Mouse (Mus musculus) spleen, postnatal 0 days (tissue): ENCODE data around the gene Abca5. TPM values are rescaled to one million over a fixed set of nuclear protein-coding genes. Genes with fewer than 3 reads are reported as not detected.

ENCODE experiments used
- polyA plus RNA-seq: library from polyadenylated mRNA; unstranded; fragments of >200 nt; fragmentation: Nextera tagmentation; extraction: Ambion mirVana; gene quantifications from 2 replicates; pipeline ENCODE4 v1.2.1, GENCODE M21; 2015

Abca5 gene
- 0.88 and 1.3 TPM in 2 replicates for polyA plus RNA-seq

GRCm38 (mm10) chr11:110337289-110338245, at the start of gene Abca5:
Gene Abca5, minus strand, starts transcription at chr11:110337716.

GRCm38 (mm10) chr11:110251534-110251933, 86.0 kb downstream of the Abca5 start, which contains the start of gene Abca6:
Gene Abca6, minus strand, starts transcription at chr11:110251776.

Other genes with a start within 250 kb of the Abca5 start
- gene Abca8a, start 241.7 kb downstream of the Abca5 start, polyA plus RNA-seq: 0.67 and 1.1 TPM in 2 replicates
- gene Abca9, start 169.5 kb downstream of the Abca5 start, polyA plus RNA-seq: 1.4 and 2.6 TPM in 2 replicates
- gene Abca6, start 85.9 kb downstream of the Abca5 start, polyA plus RNA-seq: 0.47 and 0.70 TPM in 2 replicates
- gene Map2k6, start 61.4 kb upstream of the Abca5 start, polyA plus RNA-seq: 3.5 and 3.9 TPM in 2 replicates